Mouse (Mus musculus) liver (tissue): ENCODE results near the gene Pofut2.
A peak's percentile ranks its signal among the peaks of the same experiment; 100 is the strongest.
"Not testable (repeated sequence)": the region's sequence is repeated elsewhere in the genome, so short reads cannot be mapped to it uniquely, and the experiment has no call there.

Experiments
- DNase-seq: peaks from one replicate; pipeline ENCODE4 v3.0.0-alpha.2; 2020; ENCODE audit warnings: mixed read lengths

Gene Pofut2

GRCm38 (mm10) chr10:77272980-77273730 is 14.1 kb downstream of the Pofut2 start:
- DNase-seq: no peak

DNA sequence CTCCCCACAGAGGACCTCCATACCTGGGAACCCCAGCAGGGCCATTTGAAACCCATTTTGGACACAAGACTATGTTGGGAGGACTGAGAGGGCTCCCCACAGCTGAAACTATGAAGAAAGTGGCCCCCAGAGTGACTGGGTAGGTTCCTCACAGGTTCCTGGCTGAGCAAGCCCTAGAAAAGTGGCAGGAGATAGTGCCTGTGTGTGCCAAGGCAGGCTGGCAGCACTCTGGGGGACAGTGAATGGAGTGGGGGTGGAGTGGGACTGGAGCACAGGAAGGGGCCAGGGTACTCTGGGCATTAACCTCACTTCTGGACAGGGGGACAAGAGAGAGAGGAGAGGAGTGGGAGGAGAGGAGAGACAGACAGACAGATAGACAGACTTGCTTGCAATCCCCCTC is 14.8 kb downstream of the Pofut2 start:
- no peak for DNase-seq

DNA sequence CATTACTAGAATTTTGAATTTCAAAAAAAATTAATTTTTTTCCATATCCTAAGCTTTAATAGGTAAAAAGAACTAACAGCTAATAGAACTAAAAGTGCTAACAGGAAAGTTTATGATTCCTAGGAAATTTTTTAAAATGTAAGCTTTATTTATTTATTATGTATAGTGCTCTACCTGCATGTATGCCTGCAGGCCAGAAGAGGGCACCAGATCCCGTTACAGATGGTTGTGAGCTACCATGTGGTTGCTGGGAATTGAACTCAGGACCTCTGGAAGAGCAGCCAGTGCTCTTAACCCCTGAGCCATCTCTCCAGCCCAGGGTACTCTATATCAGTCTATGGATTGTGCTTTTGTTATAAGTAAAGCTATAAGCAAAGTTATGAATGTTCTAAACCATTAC is 23.1 kb downstream of the Pofut2 start:
- DNase-seq: not testable (repeated sequence)

DNA sequence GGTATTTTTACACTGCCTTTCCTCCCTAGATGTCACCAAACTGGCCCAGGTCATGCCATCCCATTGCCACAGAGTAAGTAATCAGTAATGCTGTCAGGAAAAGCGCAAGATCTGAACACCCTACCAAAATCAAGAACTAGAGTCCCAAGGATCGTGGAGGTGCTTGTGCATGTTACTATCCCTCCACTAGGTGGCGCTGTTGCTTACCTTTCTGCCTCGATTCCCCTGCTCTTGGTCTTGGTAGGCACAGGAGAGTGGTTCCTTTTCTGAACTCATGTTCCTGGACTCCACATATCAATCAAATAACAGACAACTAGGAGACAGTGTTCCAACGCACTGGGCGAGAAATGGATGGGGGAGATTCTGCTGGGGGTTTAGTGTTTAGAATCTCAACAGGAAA is 23.8 kb downstream of the Pofut2 start:
- peak; percentile 76 for DNase-seq

DNA sequence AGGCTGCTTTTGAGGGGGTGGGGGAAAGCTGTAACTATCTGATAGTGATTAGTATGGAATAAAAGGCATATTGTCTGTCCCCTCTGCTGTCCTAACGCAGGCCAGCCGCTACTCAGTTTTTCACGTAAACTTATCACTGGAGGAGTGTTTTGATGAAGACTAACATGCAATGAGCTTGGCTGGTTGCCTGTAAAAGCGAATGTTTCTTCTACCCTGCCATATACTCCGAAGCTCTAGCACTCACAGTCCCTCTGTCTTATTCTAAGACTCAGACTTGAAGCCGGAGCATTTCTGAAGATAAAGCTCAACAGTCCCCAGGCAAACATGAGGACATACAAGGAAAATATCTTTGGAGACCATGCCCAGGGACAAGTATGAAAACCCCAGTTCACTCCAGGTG is 25.8 kb downstream of the Pofut2 start:
- DNase-seq: no peak

DNA sequence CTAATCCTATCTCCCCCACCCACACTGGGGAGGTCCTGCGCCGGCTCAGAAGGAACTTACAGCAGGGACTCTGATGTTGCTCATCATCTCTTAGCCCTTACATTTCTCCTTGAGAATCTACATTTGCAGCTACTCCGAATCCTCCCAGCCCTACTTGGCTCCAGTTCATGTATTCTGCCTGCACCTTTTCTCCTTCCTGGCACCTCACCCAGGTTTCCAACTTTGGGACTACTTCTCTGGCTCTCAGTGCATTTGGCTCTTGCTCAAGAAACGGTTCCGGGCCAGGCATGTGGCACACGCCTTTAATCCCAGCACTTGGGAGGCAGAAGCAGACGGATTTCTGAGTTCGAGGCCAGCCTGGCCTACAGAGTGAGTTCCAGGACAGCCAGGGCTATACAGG is 28.6 kb downstream of the Pofut2 start:
- no peak for DNase-seq

DNA sequence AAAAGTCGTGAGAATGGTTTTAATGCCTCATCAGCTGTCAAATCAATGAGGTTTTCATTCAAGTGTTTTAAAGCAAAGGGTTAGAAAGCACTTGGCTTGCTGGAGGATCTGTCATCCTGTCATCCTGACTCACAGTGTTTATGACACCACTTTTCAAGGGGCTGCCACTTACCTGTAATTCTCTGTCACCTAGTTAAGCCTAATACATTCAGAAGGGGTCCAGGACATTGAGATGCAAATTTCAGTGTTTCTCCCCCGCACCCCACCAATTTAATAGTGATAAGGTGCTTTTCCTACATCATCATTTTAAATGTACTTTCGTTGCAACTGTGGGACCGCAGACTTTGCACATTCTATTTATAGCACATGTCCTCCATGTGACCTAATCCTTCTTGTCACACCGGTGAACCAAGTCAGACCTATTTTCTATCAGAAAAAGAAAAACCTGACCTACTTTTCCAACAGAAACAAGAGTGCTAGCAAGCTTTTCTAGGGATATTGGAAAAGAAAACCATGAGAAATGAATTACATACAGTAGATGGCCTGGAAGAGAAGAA is 29.7 kb downstream of the Pofut2 start:
- DNase-seq: no peak

DNA sequence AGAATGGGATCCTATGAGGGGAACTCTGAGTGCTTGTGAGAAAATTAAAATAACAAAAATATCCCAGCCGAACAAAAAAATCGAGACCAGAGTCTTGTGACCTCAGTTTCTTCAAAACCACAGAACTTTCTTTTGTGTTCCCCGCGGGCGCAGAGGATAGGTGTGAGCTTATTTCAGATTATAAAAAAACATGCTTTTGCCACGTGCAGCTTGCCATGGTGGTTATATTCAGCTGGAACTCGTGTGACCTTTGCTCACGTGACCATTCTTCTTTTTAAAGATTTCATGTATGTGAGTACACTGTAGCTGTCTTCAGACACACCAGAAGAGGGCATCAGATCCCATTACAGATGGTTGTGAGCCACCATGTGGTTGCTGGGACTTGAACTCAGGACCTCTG is 30.5 kb downstream of the Pofut2 start:
- no peak for DNase-seq

DNA sequence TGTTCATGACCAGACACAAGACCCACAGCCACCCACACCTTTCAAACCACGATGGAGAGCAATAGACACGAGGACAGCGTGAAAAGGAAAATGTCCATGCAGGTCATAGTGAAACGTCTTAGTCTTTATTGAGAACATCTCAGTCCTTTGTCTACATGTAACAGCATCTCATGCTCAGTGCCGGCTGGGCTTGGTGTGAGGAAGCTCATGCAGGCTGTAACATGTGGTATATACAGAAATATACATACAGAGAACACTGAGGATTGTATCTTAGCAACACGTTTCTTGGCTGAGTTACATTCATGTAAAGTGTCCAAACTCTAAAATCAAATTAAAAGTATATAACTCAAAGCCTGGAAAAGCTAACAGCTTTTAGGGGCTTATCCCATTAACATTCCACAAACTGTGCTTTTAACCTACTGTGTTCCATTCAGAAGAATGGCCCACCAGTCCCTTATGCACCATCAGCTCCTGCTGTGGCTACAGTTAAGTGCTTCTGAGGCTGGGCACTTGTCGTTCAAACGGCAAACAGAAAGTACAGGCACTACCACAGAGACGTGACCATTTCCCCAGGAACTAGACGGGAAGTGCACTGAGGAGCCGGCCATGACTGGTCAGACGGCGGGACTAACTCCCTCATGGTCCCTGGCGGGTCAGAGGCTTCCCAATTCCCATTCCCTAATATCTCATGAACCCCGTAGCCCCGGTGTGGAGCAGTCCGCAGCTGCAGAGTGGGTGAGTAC is 31.8 kb downstream of the Pofut2 start:
- no peak for DNase-seq

- DNase-seq: no peak
Observed at GRCm38 (mm10) chr10:77294691-77295090, 35.7 kb downstream of the Pofut2 start.

- peak; percentile 67 for DNase-seq
Observed at GRCm38 (mm10) chr10:77298621-77299020, 39.6 kb downstream of the Pofut2 start.

GRCm38 (mm10) chr10:77299194-77299593 is 40.2 kb downstream of the Pofut2 start:
- DNase-seq: no peak

- DNase-seq: no peak
Observed at GRCm38 (mm10) chr10:77300237-77300933, 41.4 kb downstream of the Pofut2 start.

- peak; percentile 86 for DNase-seq
Observed at GRCm38 (mm10) chr10:77300934-77301297, 41.9 kb downstream of the Pofut2 start.

- DNase-seq: no peak
Observed at GRCm38 (mm10) chr10:77304362-77304761, 45.3 kb downstream of the Pofut2 start.

DNA sequence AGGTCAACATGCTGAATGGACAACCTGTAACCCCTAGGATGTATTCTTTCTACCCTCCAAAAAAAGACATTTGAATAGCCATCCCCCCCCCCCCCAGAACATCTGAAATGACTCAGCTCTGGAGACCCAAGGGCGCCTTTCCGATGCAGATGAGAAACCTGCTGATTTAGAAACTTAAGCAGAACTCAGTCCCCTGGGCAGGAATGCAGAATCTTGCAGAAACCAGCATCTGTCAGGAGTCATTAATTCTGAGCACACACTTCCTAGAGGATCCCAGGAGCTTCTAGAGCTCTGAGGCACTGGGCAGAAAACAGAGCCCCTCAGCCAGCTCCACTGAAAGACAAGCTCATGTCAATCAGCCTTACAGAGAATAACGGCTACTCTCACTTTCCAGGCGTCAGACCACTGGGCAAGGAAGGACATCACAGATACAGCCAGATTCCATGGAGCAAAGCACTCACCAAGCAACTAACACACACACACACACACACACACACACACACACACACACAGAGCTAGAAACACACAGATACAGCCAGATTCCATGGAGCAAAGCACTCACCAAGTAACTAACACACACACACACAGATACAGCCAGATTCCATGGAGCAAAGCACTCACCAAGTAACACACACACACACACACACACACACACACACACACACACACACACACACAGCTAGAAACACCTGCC is 46.0 kb downstream of the Pofut2 start:
- no peak for DNase-seq

GRCm38 (mm10) chr10:77305766-77306165 is 46.7 kb downstream of the Pofut2 start:
- DNase-seq: no peak

- DNase-seq: no peak
Observed at GRCm38 (mm10) chr10:77308978-77309377, 50.0 kb downstream of the Pofut2 start.

- no peak for DNase-seq
Observed at GRCm38 (mm10) chr10:77314711-77315266, 55.8 kb downstream of the Pofut2 start.

DNA sequence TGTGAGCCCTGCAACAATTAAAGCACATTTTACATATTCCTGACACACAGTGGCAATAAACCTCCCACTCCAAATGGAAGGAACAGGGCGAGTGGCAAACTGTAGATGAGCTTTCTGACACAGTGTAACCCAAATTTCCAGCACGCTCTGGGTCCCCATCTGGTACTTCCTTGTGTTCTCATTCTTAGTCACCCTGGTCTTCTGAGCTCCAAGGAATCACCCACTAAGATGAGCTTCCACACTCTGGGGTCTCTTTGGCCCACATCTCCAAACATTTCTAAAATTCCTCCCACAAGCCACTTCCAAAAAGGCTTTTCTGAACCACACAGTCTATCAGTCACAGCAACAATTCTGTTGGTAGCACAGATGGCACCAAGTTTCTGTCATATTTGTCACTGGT is 56.7 kb downstream of the Pofut2 start:
- DNase-seq: no peak
